Mouse (Mus musculus) bone marrow, adult 2 months (tissue): ENCODE data around the gene Dact2.

Experiments used
- CTCF ChIP-seq: fragments of 200-500 bp; IDR thresholded peaks from 2 replicates; pipeline ENCODE4 v1.5.1; 2011; ENCODE audit warnings: low read length, control low read depth; ENCODE audit not compliant: control insufficient read depth, insufficient read depth
- POLR2A ChIP-seq: fragments of 200-500 bp; IDR thresholded peaks from 2 replicates; pipeline ENCODE4 v1.6.1; 2011; ENCODE audit warnings: low read depth, mild to moderate bottlenecking, control low read depth, low read length, borderline replicate concordance; ENCODE audit not compliant: control insufficient read depth

- TF ChIP-seq POLR2A (no peak), CTCF (no peak)
Measured at GRCm38 (mm10) chr17:14252456-14252855, 48.4 kb upstream of the Dact2 start.
